In genomic region chr9:44144023-44144717, GRCm38 (mm10) we compare ENCODE assay signal across 9 mouse cellular contexts. TPM values are rescaled to one million over a fixed set of nuclear protein-coding genes. Genes with fewer than 3 reads are reported as not detected.
DNase-seq lines count a peak whose midpoint lies in the region; ATAC-seq and TF ChIP-seq lines count a peak whose summit lies in the region.
"Had no signal": no experiment of that assay in that cellular context is flagged by ENCODE, and none has a peak within 500 bp of the region (broad histone marks: within the 10 kb centered on the region; RNA-seq: fewer than 3 reads in every experiment).

No protein-coding gene starts in this region.

- H3K4me2 ChIP-seq in lung, postnatal 0 days (replicated peaks; ENCODE audit: low read depth, low read length) = no peak overlapping the region

- no peaks in the 10 kb centered on the region for H3K27me3 ChIP-seq in lung, postnatal 0 days (replicated peaks; ENCODE audit: insufficient read depth, low read length)

- no peak for TF ChIP-seq EP300 in lung, postnatal 0 days (IDR thresholded peaks at IDR 0.05)

- no peak overlapping the region for H3K4me3 ChIP-seq in lung, adult 2 months (replicated peaks; ENCODE audit: extremely low read depth, low read depth, low read length)
- H3K4me3 ChIP-seq in embryonic fibroblast, embryonic 13.5 days (ENCODE audit: insufficient read depth, low read length) = no peak overlapping the region
- no peak overlapping the region for H3K4me3 ChIP-seq in lung, postnatal 0 days (ENCODE audit: low read depth, low read length)
- H3K4me3 ChIP-seq: myocyte had no signal

- no peaks in the 10 kb centered on the region for H3K9me3 ChIP-seq in lung, postnatal 0 days (ENCODE audit: low read length)

- DNase-seq in cerebellum, adult 11 months = peak; percentile 52
- DNase-seq in cerebellum, adult 8-10 months = no peak
- DNase-seq in lung, adult 2 months = no peak
- no peak for DNase-seq in lung, postnatal 14 days
- peak; percentile 63 for DNase-seq in lung, postnatal 0 days (ENCODE audit: low spot score)
- no peak for DNase-seq in natural killer cell, adult 2 months (ENCODE audit: low spot score in 2 of 2)
- no peak for DNase-seq in right cerebral cortex, adult 2 months (ENCODE audit: low spot score in 2 of 2)

- H3K9ac ChIP-seq in lung, postnatal 0 days (replicated peaks; ENCODE audit: low read depth) = no peak overlapping the region

- 28% methylated on average over 8 of the region's 8 CpGs for WGBS in lung, adult 2 months
- WGBS in lung, postnatal 0 days = 32% methylated on average over 7 of the region's 8 CpGs

- no peak for TF ChIP-seq POLR2A in lung, adult 2 months (IDR thresholded peaks at IDR 0.05; ENCODE audit: borderline replicate concordance, extremely low read depth, low read depth, low read length)
- no peak for TF ChIP-seq POLR2A in embryonic fibroblast, embryonic 13.5 days (IDR thresholded peaks at IDR 0.05; ENCODE audit: low read depth, low read length)

- H3K4me1 ChIP-seq in lung, adult 2 months (ENCODE audit: control insufficient read depth, insufficient read depth, low read length) = no peaks in the 10 kb centered on the region; the same call in 1 of the 2 replicates
- peaks cover 2% of the 10 kb centered on the region; the same call in 1 of the 2 replicates for H3K4me1 ChIP-seq in embryonic fibroblast, embryonic 13.5 days (ENCODE audit: control insufficient read depth, insufficient read depth, low read length)
- H3K4me1 ChIP-seq in lung, postnatal 0 days (ENCODE audit: insufficient read depth, low read depth, low read length) = no peaks in the 10 kb centered on the region

- H3K36me3 ChIP-seq in lung, postnatal 0 days (ENCODE audit: insufficient read depth, low read length) = peaks cover 14% of the 10 kb centered on the region

- no peak overlapping the region for H3K27ac ChIP-seq in embryonic fibroblast, embryonic 13.5 days (ENCODE audit: insufficient read depth, low read length)
- H3K27ac ChIP-seq in lung, postnatal 0 days (ENCODE audit: low read length) = no peak overlapping the region

- peak; percentile 38; the same call in 1 of the 2 replicates for TF ChIP-seq CTCF in lung, adult 2 months (IDR thresholded peaks at IDR 0.05; ENCODE audit: insufficient read depth, low read length)
- peak; percentile 33; the same call in 1 of the 2 replicates for TF ChIP-seq CTCF in embryonic fibroblast, embryonic 13.5 days (IDR thresholded peaks at IDR 0.05; ENCODE audit: borderline replicate concordance, insufficient read depth, low read length)
- peak; percentile 59 for TF ChIP-seq CTCF in lung, postnatal 0 days (IDR thresholded peaks at IDR 0.05)

- peak; percentile 77 for ATAC-seq in lung, postnatal 0 days

RNA-seq across cellular contexts. Expression of gene Mcam, which starts 9.9 kb away (rescaled TPM):
- polyA plus RNA-seq in lung, adult 2 months (2012; rRNA removed) = 170 and 209 TPM in 2 replicates
- polyA plus RNA-seq in embryonic fibroblast, embryonic 13.5 days (2011; ENCODE audit: insufficient read length, low read depth, missing spikeins) = 66.4 and 124 TPM in 2 replicates
- 113 and 116 TPM in 2 replicates for polyA plus RNA-seq in lung, postnatal 0 days (2015; fragmentation: Nextera tagmentation; extraction: Ambion mirVana)

RNA-seq across cellular contexts. Expression of gene Rnf26, which starts 30.9 kb away (rescaled TPM):
- polyA plus RNA-seq in lung, adult 2 months (2012; rRNA removed) = 24.6 and 25.0 TPM in 2 replicates
- polyA plus RNA-seq in embryonic fibroblast, embryonic 13.5 days (2011; ENCODE audit: insufficient read length, low read depth, missing spikeins) = 40.2 and 46.0 TPM in 2 replicates
- 18.8 and 19.0 TPM in 2 replicates for polyA plus RNA-seq in lung, postnatal 0 days (2015; fragmentation: Nextera tagmentation; extraction: Ambion mirVana)

RNA-seq across cellular contexts. Expression of gene Gm49380, which starts 30.9 kb away (rescaled TPM):
- 0.27 TPM in 1 of 2 replicates, not detected in the other for polyA plus RNA-seq in lung, adult 2 months (2012; rRNA removed)
- 0.21 and 0.25 TPM in 2 replicates for polyA plus RNA-seq in embryonic fibroblast, embryonic 13.5 days (2011; ENCODE audit: insufficient read length, low read depth, missing spikeins)
- 0.29 and 0.30 TPM in 2 replicates for polyA plus RNA-seq in lung, postnatal 0 days (2015; fragmentation: Nextera tagmentation; extraction: Ambion mirVana)

RNA-seq across cellular contexts. Expression of gene C1qtnf5, which starts 37.1 kb away (rescaled TPM):
- 29.0 and 31.0 TPM in 2 replicates for polyA plus RNA-seq in lung, adult 2 months (2012; rRNA removed)
- 25.4 and 36.4 TPM in 2 replicates for polyA plus RNA-seq in embryonic fibroblast, embryonic 13.5 days (2011; ENCODE audit: insufficient read length, low read depth, missing spikeins)
- 9.8 and 10.3 TPM in 2 replicates for polyA plus RNA-seq in lung, postnatal 0 days (2015; fragmentation: Nextera tagmentation; extraction: Ambion mirVana)

RNA-seq across cellular contexts. Expression of gene Mfrp, which starts 42.6 kb away (rescaled TPM):
- polyA plus RNA-seq in lung, adult 2 months (2012; rRNA removed) = 0.25 and 0.34 TPM in 2 replicates
- 0.12 TPM in 1 of 2 replicates, not detected in the other for polyA plus RNA-seq in embryonic fibroblast, embryonic 13.5 days (2011; ENCODE audit: insufficient read length, low read depth, missing spikeins)
- polyA plus RNA-seq in lung, postnatal 0 days (2015; fragmentation: Nextera tagmentation; extraction: Ambion mirVana) = 0.08 TPM in 1 of 2 replicates, not detected in the other

Comparison
In these comparisons a context has a peak if more than half of its experiments do, and no peak if none do; other contexts are left out.
1. DNase-seq: peak in cerebellum, adult 11 months (single experiment) and lung, postnatal 0 days (single experiment); none in cerebellum, adult 8-10 months (single experiment), lung, adult 2 months (single experiment), lung, postnatal 14 days (single experiment), natural killer cell, adult 2 months (0 of 2) and right cerebral cortex, adult 2 months (0 of 2).
2. Peak in every context shown above with its lines, with median percentiles within 50 percentile points of each other: CTCF ChIP-seq.